Mouse (Mus musculus) cerebellum, postnatal 4 days (tissue): Measurements from ENCODE around the gene Strc.
"Not testable (repeated sequence)": the region's sequence is repeated elsewhere in the genome, so short reads cannot be mapped to it uniquely, and the experiment has no call there.

ENCODE experiments used
- DNase-seq, 2 experiments: peaks; one replicate each; pipeline ENCODE4 v3.0.0; 2022; ENCODE audit warnings: low spot score in 2 of 2, mixed read lengths in 1 of 2

Strc gene

DNA sequence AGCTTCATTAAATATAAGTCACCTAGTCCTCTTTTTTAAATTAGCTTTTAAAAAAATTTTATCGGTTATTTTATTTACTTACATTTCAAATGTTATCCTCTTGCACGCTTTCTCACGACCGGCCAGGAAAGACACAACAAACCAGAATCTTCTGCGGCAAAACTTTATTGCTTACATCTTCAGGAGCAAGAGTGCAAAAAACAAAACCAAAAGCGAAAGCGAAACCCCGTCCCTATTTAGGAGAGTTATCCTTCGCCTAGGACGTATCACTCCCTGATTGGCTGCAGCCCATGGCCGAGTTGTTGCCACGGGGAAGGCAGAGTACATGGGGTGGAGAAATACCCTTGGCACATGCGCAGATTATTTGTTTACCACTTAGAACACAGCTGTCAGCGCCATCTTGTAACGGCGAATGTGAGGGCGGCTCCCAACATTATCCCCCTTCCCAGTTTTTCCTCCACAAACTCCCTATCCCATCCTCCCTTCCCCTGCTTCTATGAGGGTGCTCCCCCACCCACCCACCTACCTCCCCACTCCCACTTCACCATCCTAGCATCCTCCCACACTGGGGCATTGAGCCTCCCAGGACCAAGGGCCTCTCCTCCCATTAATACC lies at the start of gene Strc:
Gene Strc (minus strand): TSS at position 208 of the 615 bp plus-strand sequence.
- not testable (repeated sequence) for DNase-seq

DNA sequence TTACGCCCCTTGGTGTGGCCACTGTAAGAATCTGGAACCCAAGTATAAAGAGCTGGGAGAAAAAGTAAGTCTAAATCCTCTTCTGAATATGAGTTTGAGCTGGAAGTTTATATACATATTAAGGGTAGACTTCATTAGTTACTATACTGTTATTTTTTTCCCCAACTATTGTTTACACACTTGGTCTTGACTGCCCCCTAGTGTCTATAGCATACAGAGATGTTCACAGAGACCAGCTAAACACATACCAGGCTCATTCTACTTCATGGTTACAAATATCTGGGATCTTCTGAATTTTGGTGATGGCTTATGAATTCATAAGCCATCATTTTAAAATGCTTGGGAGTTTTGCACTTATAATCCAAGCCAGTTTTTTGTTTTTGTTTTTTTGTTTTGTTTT lies 47.9 kb upstream of the Strc start:
- no peak for DNase-seq

DNA sequence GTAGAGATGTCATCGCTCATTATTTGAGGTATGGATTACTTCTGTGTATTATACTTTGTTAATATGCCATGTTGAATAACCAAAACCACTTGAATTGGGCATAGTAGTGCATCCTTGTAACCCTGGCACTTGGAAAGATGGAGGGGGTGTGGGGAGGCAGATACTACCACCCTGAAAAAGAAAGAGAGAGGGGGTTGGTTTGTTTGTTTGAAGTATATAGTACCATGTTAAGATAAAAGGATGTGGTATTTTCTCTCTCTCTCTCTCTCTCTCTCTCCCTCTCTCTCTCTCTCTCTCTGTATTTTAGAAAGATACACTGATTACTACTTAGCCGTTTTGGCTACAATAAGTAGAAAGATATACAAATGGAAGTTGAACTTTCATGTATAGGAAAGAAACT lies 38.9 kb upstream of the Strc start:
- DNase-seq, result no peak

DNA sequence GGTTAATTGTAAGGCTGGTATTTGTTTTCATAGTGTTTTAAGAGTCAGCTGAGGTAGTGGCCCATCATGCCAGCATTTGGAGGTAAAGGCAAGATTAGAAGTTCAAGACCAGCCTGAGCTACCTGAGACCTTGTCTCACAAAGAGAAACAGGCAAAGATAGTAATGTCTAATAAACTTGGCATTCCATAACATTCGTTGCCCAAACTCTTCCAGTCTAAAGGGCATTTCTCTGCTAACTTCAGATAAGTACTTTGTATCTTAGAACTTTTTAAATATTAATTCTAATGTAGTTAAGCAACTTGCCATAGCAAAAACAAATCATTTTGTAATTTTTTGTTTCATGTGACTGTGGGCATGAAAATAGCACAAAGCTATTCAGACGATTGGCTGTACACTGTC lies 36.2 kb upstream of the Strc start:
- no peak for DNase-seq

DNA sequence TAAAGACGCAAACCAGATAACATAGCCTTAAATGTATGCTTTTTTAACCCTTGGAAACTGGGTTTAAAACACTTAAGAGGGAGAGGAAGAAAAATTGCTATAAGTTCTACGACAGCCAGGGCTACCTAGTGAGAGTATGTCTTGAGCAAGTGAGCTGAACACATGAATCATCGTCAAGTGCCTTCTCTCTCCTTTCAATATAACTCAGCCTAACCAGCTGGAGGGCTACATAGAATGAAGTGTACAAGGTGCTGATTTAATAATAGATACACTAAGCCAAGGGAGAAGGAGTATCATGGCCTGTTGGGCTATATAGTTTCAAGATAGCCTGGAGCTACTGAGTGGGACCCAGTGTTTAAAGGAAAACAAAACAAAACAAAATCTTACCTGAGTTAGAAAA lies 31.5 kb upstream of the Strc start:
- DNase-seq, result no peak

DNA sequence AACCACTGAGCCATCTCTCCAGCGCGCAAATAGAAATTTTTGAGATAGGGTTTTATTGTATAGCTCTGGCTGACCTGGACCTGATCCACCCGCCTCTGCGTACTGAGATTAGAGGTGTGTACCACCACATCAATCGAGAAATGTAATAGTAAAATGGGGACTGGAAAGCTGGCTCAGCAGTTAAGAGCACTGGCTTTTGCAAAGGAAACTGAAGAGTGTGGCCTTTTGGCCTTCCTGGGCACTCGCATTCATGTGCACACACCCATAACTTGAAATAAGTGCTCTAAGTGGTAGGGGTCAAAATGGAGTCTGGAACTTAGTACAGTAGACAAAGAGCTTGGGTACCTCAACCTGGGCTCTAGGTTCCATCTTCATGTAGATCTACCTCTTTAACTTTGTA lies 29.4 kb upstream of the Strc start:
- no peak for DNase-seq

DNA sequence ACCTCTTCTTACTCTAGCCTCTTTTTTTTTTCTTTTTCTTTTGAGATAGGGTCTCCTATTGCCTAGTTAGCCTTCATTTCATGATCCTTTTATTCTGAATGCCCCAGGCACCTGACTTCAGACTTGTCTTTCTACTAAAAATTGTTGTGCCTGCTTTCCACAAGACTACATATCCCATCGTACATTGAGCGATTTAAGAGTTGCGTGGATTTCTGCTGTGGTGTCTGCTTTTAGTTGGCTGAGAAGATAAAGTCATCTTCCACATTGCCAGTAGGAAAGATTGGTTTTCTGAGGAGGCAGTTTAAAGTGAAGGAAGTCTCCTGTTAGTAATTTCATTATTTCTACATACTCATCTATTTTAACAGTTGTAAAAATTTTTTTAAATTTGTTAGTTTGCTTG lies 28.6 kb upstream of the Strc start:
- DNase-seq, result no peak

DNA sequence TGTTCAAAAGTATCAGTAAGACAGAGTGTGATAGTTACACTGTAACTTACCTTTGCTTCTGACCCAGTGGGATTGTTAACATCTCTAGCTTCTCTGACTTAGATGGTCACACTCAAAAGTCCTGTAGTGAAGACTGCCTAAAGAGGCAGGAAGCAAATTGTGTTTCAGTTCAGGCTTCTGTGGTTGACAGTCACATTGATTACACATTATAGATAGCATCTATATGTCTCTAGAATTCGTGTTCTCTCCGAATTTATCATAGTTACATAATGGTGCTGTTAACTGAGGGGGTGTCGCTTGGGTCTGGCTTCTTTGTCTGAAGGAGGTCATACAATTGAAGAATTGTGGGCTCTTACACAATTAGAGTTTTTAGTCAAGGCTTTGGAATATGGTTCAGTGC lies 28.1 kb upstream of the Strc start:
- DNase-seq, result no peak

DNA sequence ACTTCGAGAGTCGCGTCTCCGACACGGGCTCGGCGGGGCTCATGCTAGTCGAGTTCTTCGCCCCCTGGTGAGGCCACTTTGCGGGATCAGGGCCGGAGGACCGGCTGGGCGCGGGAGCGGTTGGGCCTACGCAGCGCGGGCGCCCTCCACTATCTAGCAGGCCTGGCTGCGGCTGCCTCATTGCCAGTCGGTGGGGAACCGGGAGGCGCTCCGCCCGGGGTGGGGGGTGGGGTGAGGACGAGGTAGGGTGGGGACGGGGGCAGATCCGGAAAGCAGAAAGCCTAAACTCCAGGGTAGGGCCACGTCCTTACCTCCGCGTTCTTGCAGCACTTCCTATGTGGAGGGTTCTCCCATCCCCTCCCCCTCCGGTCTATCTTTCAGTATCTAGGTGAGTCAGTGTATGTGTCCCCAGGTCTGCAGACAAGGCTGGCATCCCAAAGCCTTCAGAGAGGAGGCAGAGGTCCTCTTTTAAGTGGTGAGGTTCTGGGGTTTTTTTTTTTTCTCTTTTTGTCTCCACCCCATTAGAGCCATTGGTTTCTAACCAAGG lies 27.2 kb upstream of the Strc start:
- DNase-seq, result peak in 1 of 2 experiments; percentile 25

DNA sequence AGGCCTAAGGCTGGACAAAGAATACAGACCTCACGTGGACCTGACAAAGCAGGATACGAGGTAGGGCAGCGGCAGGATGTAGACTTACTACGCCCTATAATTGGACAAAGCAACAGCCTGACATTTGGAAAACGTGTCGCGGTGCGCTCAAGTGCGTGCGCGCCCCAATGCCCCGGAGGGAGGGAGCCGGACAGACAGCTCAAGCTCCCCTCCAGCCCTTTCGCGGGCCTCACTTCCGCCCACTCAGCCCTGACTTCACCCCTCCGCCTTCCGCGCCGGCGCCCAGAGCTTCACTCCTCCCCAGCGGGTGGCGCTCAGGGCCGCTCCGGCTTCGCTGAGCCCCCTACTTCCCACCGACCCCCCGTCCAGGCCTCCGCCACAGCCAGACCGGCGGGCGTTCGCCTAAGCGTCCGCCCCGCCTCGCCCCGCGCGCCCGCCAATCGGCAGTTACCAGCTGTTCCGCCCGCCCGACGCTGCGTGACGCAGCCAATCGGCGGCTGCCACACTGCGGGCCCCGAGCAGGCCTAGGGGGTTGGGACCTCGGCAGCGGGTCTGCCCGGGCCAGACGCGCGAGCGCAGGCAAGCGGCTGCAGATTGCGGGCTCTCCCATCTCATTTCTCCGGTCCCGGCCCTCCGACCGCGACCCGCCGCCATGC lies 26.5 kb upstream of the Strc start, which contains the start of the genes Pdia3 and Catsper2:
Gene Pdia3 (plus strand): TSS at position 389 of the 656 bp plus-strand sequence.
Gene Catsper2 (minus strand): TSS at position 406 of the 656 bp plus-strand sequence.
- peak; percentile 90 to 94 for DNase-seq

DNA sequence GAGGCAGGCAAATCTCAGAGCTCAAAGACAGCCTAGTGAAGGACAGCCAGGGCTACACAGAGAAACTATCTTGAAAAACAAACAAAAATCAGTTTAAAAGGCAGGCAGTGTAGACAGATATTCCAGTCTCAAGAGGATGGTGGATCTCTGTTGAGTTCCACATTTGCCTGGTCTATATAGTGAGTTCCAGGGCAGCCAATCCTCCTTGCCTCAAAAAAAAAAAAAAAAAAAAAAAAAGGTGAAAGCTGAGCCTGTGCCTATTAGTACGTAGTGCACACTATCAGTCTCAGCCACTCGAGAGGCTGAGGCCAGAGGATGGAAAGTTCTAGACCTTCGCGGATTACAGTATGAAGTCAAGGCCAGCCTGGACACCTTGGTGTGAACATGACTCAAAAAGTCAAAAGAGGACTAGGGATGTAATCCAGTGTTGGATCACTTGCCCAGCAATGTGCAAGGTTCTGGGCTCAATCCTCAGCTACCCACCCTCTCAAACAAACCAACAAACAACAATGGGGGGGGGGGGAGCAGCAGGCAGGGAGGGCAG lies 25.9 kb upstream of the Strc start:
- no peak for DNase-seq

DNA sequence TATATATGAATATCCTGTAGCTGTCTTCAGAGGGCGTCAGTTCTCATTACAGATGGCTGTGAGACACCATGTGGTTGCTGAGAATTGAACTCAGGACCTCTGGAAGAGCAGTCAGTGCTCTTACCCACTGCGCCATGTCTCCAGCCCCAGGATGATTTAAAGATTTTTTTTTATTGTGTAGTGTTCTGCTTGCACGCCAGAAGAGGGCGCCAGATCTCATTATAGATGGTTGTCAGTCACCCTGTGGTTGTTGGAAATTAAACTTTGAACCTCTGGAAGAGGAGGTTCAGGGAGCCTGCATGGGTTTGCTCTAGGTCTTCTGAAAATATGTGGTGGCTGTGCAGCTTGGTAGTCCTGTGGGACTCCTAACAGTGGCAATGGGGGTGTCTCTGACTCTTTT lies 21.2 kb upstream of the Strc start:
- DNase-seq, result peak in 1 of 2 experiments; percentile 8

DNA sequence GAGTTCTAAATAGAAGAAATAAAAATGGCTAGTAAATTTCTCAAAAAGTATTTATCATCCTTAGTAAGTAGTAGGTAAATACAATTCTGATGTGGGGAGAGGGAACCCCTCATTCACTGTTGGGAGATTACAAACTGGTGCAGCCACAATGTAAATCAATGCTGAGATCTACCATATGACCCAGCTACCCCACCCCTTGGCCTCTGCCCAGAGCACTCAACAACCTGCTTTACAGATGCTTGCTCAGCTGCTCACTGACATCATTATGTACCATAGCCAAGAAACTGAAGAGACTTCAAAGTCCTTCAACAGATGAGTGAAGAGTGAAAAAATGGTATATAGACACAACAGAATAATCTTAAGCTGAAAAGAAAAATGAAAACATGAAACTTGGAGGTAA lies 16.3 kb upstream of the Strc start:
- no peak for DNase-seq

DNA sequence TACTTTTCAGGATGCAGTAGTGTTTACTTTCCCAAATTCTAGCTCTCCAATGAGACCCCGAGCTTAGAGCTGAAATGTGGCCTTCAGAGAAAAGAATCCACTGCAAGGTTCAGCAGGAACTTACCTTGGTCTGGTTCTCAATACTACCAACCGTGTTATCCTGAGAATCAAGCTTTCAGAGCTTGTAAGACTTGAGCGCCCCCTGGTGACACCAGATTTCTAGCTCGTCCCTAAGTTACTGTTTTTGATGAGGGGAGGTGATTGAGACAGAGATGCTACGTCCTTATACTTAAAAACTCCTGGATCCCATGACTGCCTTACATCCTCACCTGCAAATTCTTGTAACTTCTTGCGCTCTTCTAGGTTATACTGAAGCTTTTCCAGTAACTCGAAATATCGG lies 9.7 kb upstream of the Strc start:
- DNase-seq, result peak; percentile 70 to 87

DNA sequence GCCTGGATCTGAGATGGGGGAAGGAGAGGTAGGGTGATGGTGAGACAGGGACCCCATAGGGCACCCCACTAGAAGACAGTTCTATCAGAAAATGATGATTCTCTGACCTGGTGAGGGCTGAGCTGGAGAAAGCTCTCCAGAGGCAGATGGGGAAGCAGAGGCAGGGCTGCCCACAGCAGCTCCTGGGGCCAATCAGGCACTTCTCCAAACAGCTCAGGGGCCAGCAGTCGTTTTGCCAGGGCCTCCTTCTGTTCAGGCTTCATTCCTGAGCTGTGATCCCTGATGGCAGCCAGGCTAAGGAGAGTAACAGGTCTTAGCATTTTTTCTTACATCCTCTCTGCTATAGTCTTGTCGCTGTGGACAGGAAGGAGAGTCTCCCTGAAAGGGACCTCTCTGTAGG lies 12.2 kb downstream of the Strc start:
- no peak for DNase-seq

DNA sequence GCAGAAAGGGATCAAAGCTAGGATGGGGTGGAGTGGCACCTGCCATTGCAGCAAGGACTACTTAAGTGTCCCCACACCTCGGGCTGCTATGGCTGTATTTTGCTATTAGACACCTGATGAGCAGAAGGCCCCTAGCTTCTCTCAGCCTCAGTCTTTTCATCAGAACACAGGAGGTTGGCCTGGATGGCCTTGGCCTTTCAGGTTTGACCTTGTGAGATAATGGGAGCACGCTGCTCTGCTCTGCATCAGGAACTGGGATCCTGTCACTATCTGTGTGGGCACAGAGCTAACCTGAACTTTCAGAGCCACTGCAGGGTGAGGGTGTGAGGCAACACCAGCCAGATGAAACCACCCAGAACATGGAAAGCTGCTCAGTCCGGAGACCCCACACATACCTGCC lies 14.7 kb downstream of the Strc start:
- DNase-seq, result no peak

DNA sequence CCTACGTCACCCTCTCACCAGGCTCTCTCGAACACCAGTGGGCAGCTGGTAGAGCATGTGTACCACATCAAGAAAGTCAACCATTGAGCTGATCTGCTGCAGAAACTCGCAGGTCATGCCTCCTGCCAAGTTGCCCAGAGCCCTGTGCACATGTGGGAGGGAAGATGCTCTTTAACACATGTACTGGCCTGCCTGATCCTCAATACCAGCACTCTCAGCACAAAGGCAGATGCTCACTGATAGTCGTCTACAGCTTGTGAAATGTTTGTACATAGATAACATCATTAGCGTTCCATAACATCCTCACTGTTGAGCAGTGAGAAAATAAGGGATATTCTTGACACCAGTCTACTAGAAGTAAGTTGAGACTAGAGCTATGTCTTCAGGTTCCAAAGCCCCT lies 16.0 kb downstream of the Strc start:
- no peak for DNase-seq

DNA sequence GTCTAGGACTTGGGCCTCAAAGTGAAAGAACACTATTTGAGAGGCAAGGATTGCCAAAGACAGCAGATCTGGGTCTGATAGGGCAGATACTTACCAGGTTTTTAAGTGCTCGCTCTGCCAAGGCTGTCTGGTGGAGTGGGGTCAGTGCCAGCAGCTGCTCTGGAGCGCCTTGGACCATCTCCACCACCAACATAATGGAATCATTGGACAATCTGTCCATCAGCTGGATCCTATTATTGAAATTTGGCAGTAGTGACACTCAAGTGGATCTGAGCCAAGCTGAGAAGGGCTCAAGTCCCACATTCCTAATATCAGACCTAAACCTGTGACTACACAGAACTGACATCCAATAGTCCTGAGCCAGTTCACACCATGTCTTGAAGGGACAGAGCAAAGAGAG lies 18.1 kb downstream of the Strc start:
- DNase-seq, result peak in 1 of 2 experiments; percentile 68

DNA sequence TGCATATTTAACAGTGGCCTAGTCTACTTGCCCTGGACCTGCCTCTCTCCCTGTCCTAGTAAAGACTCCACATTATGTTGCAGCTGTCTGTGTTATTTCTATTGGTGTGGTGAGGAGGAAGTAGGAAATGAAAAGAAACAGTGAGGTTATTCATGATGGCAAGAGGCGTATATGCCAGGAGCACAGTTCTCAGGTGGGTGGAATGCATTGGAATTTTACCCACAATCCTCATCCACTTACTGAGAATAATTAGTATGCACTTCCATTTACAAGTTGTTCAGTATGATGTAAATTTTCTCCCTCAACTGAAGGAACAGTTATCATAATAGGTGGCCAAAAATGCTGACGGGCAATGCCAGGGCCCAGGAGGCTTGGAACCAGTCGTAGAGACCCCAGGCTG lies 23.3 kb downstream of the Strc start:
- no peak for DNase-seq

DNA sequence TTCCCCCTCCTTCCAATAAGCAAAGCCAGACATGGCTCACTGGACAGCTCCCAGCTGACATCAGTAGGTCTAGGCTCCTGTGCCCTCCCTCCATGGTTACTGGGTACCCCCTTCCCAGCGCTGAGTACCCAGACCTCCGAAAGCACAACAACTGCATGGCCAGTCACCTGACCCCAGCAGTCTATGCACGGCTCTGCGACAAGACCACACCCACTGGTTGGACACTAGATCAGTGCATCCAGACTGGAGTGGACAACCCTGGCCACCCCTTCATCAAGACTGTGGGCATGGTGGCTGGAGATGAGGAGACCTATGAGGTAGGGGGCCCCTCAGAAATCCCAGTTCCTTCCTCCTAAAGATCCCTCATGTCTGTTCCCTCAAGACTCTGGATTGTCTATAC lies 27.5 kb downstream of the Strc start:
- DNase-seq, result no peak

DNA sequence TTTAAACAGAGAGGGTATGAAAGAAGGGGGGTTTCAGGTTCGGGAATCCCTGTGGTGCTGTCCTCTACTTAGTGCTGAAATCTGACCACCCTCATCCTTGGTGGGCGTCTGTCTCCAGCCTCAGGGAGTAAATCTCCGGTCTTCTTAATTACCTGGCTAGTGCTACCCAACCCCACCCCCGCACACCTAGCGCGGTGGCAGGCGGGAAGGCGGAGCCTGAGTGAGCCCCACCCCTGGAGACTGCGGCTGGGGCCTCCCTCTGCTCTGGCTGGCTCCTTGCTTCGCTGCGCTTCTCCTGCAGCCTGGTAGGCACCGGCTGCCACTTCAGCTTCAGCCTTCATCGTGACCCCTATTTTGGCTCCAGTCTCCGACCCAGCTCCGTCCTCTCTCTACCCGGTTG lies 28.6 kb downstream of the Strc start:
- DNase-seq, result peak in 1 of 2 experiments; percentile 47

DNA sequence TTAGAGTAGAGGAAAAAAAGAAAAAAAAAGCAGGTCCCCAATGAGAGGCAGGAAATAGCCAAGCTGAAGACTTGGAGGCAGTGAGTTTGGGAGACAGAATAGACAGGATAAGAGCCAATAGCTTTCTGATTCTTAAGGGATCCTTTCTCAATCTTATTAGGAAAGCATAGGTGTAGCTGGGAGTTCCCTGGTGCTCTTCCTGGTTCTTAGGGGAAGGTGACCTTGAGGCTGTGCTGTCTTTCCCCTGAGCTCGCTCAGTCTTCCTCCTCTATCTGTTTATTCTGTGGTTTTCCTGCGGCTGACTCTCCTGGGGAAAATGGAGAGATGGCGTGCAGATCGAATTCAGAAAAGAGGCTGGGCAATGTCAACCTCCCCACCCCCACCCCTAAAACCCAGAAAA lies 29.0 kb downstream of the Strc start:
- no peak for DNase-seq

DNA sequence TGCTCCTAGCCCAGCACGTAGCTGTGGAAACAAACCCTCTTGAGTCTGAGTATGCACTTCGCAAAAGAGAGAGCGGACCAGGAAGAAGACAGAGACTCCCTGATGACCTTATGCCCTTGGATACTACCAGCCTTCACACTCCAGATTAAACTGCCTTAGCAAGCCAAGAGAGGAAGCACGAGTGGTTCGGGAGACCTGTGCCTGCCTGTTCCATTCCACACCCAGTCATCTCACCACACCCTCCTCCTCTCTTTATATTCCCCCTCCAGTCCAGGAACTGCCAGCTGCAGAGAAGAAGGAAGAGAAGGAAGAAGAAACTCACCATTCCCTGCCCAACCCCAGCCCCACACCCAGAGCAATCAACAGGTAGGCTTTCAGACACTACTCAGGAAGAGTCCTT lies 29.5 kb downstream of the Strc start, which contains the start of gene Ckmt1:
Gene Ckmt1 (plus strand): TSS at position 221 of the 400 bp plus-strand sequence.
- no peak for DNase-seq
